Mouse (Mus musculus): Measurements from ENCODE around the gene Dus2. TPM values are rescaled to one million over a fixed set of nuclear protein-coding genes. Genes with fewer than 3 reads are reported as not detected.
"Not testable (repeated sequence)": the region's sequence is repeated elsewhere in the genome, so short reads cannot be mapped to it uniquely, and the experiment has no call there.

Dus2 gene
- polyA plus RNA-seq, 1 experiment from 2014 or later: 22.3 TPM

- H3K9me3 ChIP-seq: no peaks in the 10 kb centered on the region
- H3K36me3 ChIP-seq: no peaks in the 10 kb centered on the region
- peaks cover 5% of the 10 kb centered on the region; the same call in 1 of the 2 replicates for H3K4me1 ChIP-seq
- H3K4me2 ChIP-seq: no peak overlapping the region
- H3K27me3 ChIP-seq: no peaks in the 10 kb centered on the region
- ATAC-seq (ENCODE audit: insufficient number of reproducible peaks, low FRiP score, low TSS enrichment, low read depth): no peak
- H3K4me3 ChIP-seq: no peak overlapping the region
- WGBS: 64% methylated on average over 4 of the region's 4 CpGs
- H3K9ac ChIP-seq: no peak overlapping the region
- no peak overlapping the region for H3K27ac ChIP-seq
Observed at GRCm38 (mm10) chr8:105993226-105993625, 2.1 kb downstream of the Dus2 start.

DNA sequence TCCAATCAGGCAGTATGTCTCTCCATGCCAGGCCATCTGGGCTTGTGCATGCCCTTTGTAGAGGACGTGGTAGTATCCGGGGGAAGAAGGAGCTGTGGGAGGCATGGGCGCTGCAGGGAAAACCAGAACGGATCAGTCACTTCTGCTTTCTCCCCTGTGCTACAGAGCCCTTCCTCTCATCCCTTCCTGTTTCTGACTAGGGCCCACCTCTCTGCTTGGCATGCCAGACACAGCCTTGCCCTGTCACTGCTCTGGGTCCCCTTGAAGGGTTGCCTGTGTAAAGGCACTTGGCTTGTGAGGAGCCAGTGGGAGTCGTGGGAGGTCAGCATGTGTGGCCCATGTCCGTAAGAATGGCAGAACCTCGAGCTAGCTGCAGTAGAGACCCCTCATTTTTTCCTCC, 5.2 kb downstream of the Dus2 start:
- no peak overlapping the region for H3K4me3 ChIP-seq
- ATAC-seq (ENCODE audit: insufficient number of reproducible peaks, low FRiP score, low TSS enrichment, low read depth): no peak
- no peaks in the 10 kb centered on the region for H3K4me1 ChIP-seq
- H3K27ac ChIP-seq: no peak overlapping the region
- no peaks in the 10 kb centered on the region for H3K9me3 ChIP-seq
- 75% methylated on average over 6 of the region's 7 CpGs for WGBS
- H3K4me2 ChIP-seq: no peak overlapping the region
- no peaks in the 10 kb centered on the region for H3K36me3 ChIP-seq
- no peak overlapping the region for H3K9ac ChIP-seq
- no peaks in the 10 kb centered on the region for H3K27me3 ChIP-seq

DNA sequence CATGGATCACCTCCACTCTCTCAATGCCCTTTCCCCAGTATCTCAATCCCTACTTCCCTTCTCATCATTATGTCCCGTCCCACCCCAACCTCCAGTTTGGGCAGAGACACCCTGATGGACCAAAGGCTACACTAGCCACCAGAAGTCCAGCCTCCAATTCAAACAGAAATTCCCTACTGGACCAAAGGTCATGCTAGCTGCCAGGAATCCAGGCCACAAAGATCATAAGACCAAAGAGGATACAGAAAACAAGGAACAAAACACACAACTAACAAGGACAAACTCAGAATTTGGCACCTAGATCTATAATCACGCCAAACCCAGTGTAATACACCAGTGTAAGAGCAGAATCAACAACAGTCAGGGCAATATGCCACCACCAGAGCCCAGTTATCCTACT, 7.8 kb downstream of the Dus2 start:
- no peak for ATAC-seq (ENCODE audit: insufficient number of reproducible peaks, low FRiP score, low TSS enrichment, low read depth)
- WGBS: 82% methylated on average over 2 of the region's 2 CpGs
- no peaks in the 10 kb centered on the region for H3K9me3 ChIP-seq

GRCm38 (mm10) chr8:106001908-106002307, 10.8 kb downstream of the Dus2 start:
- Histone ChIP-seq H3K36me3 (no peaks in the 10 kb centered on the region), H3K4me1 (no peaks in the 10 kb centered on the region), H3K27ac (no peak overlapping the region), H3K4me2 (no peak overlapping the region), H3K4me3 (no peak overlapping the region), H3K9me3 (no peaks in the 10 kb centered on the region), H3K27me3 (no peaks in the 10 kb centered on the region), H3K9ac (no peak overlapping the region)
- no peak for ATAC-seq (ENCODE audit: insufficient number of reproducible peaks, low FRiP score, low TSS enrichment, low read depth)
- WGBS: 83% methylated on average over 4 of the region's 4 CpGs

More for the DNA sequence above, 7.8 kb downstream of the Dus2 start:
- no peak overlapping the region for H3K9ac ChIP-seq
- no peak overlapping the region for H3K27ac ChIP-seq
- H3K4me1 ChIP-seq: no peaks in the 10 kb centered on the region
- H3K36me3 ChIP-seq: no peaks in the 10 kb centered on the region
- no peak overlapping the region for H3K4me3 ChIP-seq
- H3K4me2 ChIP-seq: no peak overlapping the region
- H3K27me3 ChIP-seq: no peaks in the 10 kb centered on the region

GRCm38 (mm10) chr8:106004538-106005207, 13.5 kb downstream of the Dus2 start:
- Histone ChIP-seq H3K9me3 (no peaks in the 10 kb centered on the region), H3K27me3 (no peaks in the 10 kb centered on the region), H3K4me3 (no peak overlapping the region), H3K4me2 (no peak overlapping the region), H3K36me3 (no peaks in the 10 kb centered on the region; the same call in 1 of the 2 replicates), H3K27ac (no peak overlapping the region), H3K4me1 (0 out of 2 replicates have a peak, but pooled peaks cover 1% of the 10 kb centered on the region), H3K9ac (no peak overlapping the region)
- 76% methylated on average over 8 of the region's 8 CpGs for WGBS
- no peak for ATAC-seq (ENCODE audit: insufficient number of reproducible peaks, low FRiP score, low TSS enrichment, low read depth)

GRCm38 (mm10) chr8:106005875-106006274, 14.7 kb downstream of the Dus2 start, which contains the start of gene Dpep2nb:
Gene Dpep2nb, minus strand, starts transcription at chr8:106005975.
- H3K27me3 ChIP-seq: no peaks in the 10 kb centered on the region
- H3K36me3 ChIP-seq: no peaks in the 10 kb centered on the region; the same call in 1 of the 2 replicates
- ATAC-seq (ENCODE audit: insufficient number of reproducible peaks, low FRiP score, low TSS enrichment, low read depth): no peak
- no peaks in the 10 kb centered on the region for H3K9me3 ChIP-seq
- H3K9ac ChIP-seq: no peak within 1 kb of the TSS
- no peak within 1 kb of the TSS for H3K27ac ChIP-seq
- 79% methylated on average over 4 of the region's 4 CpGs for WGBS
- H3K4me1 ChIP-seq: peaks cover 13% of the 10 kb centered on the region
- no peak within 1 kb of the TSS for H3K4me2 ChIP-seq
- no peak within 1 kb of the TSS for H3K4me3 ChIP-seq

GRCm38 (mm10) chr8:106006413-106006812, 15.3 kb downstream of the Dus2 start:
- Histone ChIP-seq H3K4me2 (no peak overlapping the region), H3K36me3 (no peaks in the 10 kb centered on the region; the same call in 1 of the 2 replicates), H3K9ac (no peak overlapping the region), H3K4me3 (no peak overlapping the region), H3K4me1 (peaks cover 13% of the 10 kb centered on the region), H3K9me3 (no peaks in the 10 kb centered on the region), H3K27ac (no peak overlapping the region), H3K27me3 (no peaks in the 10 kb centered on the region)
- 87% methylated on average over 4 of the region's 4 CpGs for WGBS
- ATAC-seq (ENCODE audit: insufficient number of reproducible peaks, low FRiP score, low TSS enrichment, low read depth): no peak

- no peak overlapping the region for H3K4me3 ChIP-seq
- H3K27me3 ChIP-seq: no peaks in the 10 kb centered on the region
- H3K9me3 ChIP-seq: no peaks in the 10 kb centered on the region
- no peak for ATAC-seq (ENCODE audit: insufficient number of reproducible peaks, low FRiP score, low TSS enrichment, low read depth)
- WGBS: 77% methylated on average over 3 of the region's 3 CpGs
- no peak overlapping the region for H3K27ac ChIP-seq
- peaks cover 16% of the 10 kb centered on the region for H3K4me1 ChIP-seq
- no peak overlapping the region for H3K4me2 ChIP-seq
- no peak overlapping the region for H3K9ac ChIP-seq
- no peaks in the 10 kb centered on the region; the same call in 1 of the 2 replicates for H3K36me3 ChIP-seq
Observed at GRCm38 (mm10) chr8:106007135-106007534, 16.0 kb downstream of the Dus2 start.

DNA sequence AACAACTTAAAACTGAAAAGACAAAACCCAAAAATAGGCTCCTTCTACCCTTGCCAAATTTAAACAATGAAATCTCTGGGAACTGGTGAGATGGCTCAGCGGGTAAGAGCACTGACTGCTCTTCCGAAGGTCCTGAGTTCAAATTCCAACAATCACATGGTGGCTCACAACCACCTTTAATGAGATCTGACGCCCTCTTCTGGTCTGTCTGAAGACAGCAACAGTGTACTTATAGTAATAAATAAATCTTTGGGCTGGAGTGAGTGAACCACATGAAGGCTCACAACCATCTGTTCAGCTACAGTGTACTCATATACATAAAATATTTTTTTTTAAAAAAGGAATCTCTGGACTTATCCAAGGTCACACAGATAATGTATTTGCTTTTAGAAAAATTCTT, 16.8 kb downstream of the Dus2 start:
- H3K27ac ChIP-seq; H3K36me3 ChIP-seq; ATAC-seq (ENCODE audit: insufficient number of reproducible peaks, low FRiP score, low TSS enrichment, low read depth); H3K4me2 ChIP-seq; H3K9ac ChIP-seq; H3K4me3 ChIP-seq; H3K9me3 ChIP-seq; H3K27me3 ChIP-seq: not testable (repeated sequence)
- 70% methylated on average over 3 of the region's 3 CpGs for WGBS
- H3K4me1 ChIP-seq: peaks cover 16% of the 10 kb centered on the region

GRCm38 (mm10) chr8:106010748-106011642, 19.9 kb downstream of the Dus2 start:
- WGBS: 2% methylated on average over 74 of the region's 74 CpGs
- peaks cover 11% of the 10 kb centered on the region for H3K36me3 ChIP-seq
- ATAC-seq (ENCODE audit: insufficient number of reproducible peaks, low FRiP score, low TSS enrichment, low read depth): peak; percentile 89
- H3K4me2 ChIP-seq: peak overlapping the region; percentile 92
- H3K4me3 ChIP-seq: peak overlapping the region; percentile 91
- peaks cover 16% of the 10 kb centered on the region for H3K4me1 ChIP-seq
- no peaks in the 10 kb centered on the region for H3K27me3 ChIP-seq
- H3K27ac ChIP-seq: peak overlapping the region; percentile 83
- H3K9me3 ChIP-seq: no peaks in the 10 kb centered on the region
- peak overlapping the region; percentile 88 for H3K9ac ChIP-seq

DNA sequence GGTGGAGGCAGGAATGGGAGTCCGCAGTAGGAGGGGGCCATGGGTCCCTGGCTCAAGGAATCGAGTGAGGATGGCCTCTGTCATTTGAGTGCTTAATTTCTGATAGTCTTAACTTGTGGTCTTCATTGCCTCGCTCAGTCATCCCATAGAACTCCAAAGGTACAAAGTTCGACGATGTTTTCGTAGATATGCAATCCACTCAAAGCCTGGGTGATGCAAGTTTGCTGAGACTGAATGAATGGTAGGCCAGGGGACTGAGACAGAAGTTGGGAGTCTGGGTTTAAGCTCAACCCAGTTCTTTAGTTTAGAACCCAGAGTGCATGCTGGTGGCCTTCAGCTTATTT, 20.5 kb downstream of the Dus2 start, which contains the start of gene Ddx28:
Ddx28 (minus strand) TSS at position 240 of the 344 bp plus-strand sequence.
- Histone ChIP-seq H3K4me2 (peak within 1 kb of the TSS; percentile 92), H3K36me3 (peaks cover 15% of the 10 kb centered on the region), H3K27me3 (no peaks in the 10 kb centered on the region), H3K4me1 (peaks cover 16% of the 10 kb centered on the region), H3K4me3 (peak within 1 kb of the TSS; percentile 91), H3K9ac (peak within 1 kb of the TSS; percentile 88), H3K9me3 (no peaks in the 10 kb centered on the region), H3K27ac (peak within 1 kb of the TSS; percentile 83)
- 2% methylated on average over 6 of the region's 6 CpGs for WGBS
- ATAC-seq (ENCODE audit: insufficient number of reproducible peaks, low FRiP score, low TSS enrichment, low read depth): no peak

- not testable (repeated sequence) for H3K27me3 ChIP-seq; H3K27ac ChIP-seq; H3K9me3 ChIP-seq; H3K9ac ChIP-seq; ATAC-seq (ENCODE audit: insufficient number of reproducible peaks, low FRiP score, low TSS enrichment, low read depth)
- peak overlapping the region; percentile 91 for H3K4me3 ChIP-seq
- peak overlapping the region; percentile 92; the same call in 1 of the 2 replicates for H3K4me2 ChIP-seq
- peaks cover 16% of the 10 kb centered on the region for H3K4me1 ChIP-seq
- H3K36me3 ChIP-seq: peaks cover 20% of the 10 kb centered on the region
- 82% methylated on average over 8 of the region's 8 CpGs for WGBS
Observed at GRCm38 (mm10) chr8:106012203-106012602, 21.1 kb downstream of the Dus2 start.
